Mouse (Mus musculus) megakaryocyte-erythroid progenitor cell, adult 5 weeks (primary cell): ENCODE data around the gene Mvb12b. TPM values are rescaled to one million over a fixed set of nuclear protein-coding genes. Genes with fewer than 3 reads are reported as not detected.

Experiments
- polyA plus RNA-seq: library from polyadenylated mRNA; stranded (reverse); fragments of >175 nt; gene quantifications from 2 replicates; pipeline ENCODE4 v1.2.3, GENCODE M21; 2012

The Mvb12b gene
- polyA plus RNA-seq: 64.5 and 85.3 TPM in 2 replicates

GRCm38 (mm10) chr2:33887328-33888099 is at the start of gene Mvb12b:
Gene Mvb12b (minus strand): TSS chr2:33887946.

Other genes starting within 250 kb of the Mvb12b start
- gene Lmx1b, start 247.4 kb downstream of the Mvb12b start, polyA plus RNA-seq: not detected in 2 replicates